Mouse (Mus musculus): ENCODE data around the gene Senp2. TPM values are rescaled to one million over a fixed set of nuclear protein-coding genes. Genes with fewer than 3 reads are reported as not detected.

The Senp2 gene
- polyA plus RNA-seq (2017; shearing (Covaris generic)), result 8.8 TPM

DNA sequence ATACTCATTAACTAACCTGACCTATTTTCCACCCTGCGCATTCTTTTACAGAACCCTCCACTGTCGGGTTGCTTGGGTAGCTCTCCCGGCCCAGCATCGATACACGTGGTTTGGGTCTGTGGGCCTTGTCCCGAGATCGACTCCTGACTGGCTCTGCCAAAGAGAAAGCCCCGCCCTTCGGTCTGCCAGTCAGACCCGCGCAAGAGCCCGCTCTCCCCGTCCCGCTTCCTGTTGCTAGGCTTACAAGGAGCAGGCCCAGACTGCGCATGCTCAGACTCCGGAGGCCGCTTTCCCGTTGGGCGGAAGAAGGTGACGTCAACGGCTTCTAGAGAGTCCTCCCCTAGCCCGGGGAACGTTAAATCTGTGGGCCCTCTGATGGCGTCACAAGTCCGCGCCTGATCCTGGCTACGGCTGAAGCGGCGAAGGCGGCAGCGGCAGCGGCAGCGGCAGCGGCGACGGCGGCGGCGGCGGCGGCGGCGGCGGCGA lies at the start of gene Senp2:
Gene Senp2 (plus strand): TSS at position 386 of the 486 bp plus-strand sequence.

DNA sequence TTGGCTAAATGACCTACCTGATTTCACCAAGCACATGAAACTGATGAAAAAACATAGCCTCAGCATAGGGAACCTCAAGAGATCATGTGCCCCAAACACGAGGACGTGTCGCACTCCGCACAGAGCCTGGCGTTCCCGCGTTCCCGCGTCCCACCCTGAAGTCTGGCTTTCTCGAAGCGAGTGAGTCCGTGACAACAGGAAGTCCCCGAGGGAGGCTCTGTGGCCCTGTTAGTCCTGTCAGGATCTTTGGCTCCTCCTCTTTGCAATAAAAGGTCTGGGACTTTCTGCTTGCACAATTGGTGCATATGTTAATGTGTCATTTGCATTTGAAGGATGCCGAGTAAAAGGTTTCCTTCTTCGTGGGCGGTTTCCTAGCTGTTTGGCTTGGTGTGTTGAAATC lies 14.0 kb upstream of the Senp2 start, which contains the start of gene Liph:
Gene Liph (minus strand): TSS at position 360 of the 400 bp plus-strand sequence.

Other genes starting within 250 kb of the Senp2 start
- gene Ehhadh, start 221.7 kb upstream of the Senp2 start, polyA plus RNA-seq (2017; shearing (Covaris generic)), result 13.6 TPM
- 0.29 TPM for gene Map3k13, start 215.1 kb upstream of the Senp2 start, polyA plus RNA-seq (2017; shearing (Covaris generic))
- gene Tmem41a, start 61.9 kb upstream of the Senp2 start, polyA plus RNA-seq (2017; shearing (Covaris generic)), result 11.5 TPM
- gene Liph, start 13.8 kb upstream of the Senp2 start, polyA plus RNA-seq (2017; shearing (Covaris generic)), result 1.4 TPM
- 1.6 TPM for gene Igf2bp2, start 153.8 kb downstream of the Senp2 start, polyA plus RNA-seq (2017; shearing (Covaris generic))